Mouse (Mus musculus) central nervous system, embryonic 18 days (tissue): Measurements from ENCODE around the gene Zfp462. TPM values are rescaled to one million over a fixed set of nuclear protein-coding genes. Genes with fewer than 3 reads are reported as not detected.

Experiments
- polyA plus RNA-seq: library from polyadenylated mRNA; depleted of rRNA; stranded (reverse); fragments of >200 nt; gene quantifications from 2 replicates; pipeline ENCODE4 v1.2.3, GENCODE M21; 2012; rRNA removed

Zfp462 gene
- polyA plus RNA-seq: 48.1 and 51.4 TPM in 2 replicates

DNA sequence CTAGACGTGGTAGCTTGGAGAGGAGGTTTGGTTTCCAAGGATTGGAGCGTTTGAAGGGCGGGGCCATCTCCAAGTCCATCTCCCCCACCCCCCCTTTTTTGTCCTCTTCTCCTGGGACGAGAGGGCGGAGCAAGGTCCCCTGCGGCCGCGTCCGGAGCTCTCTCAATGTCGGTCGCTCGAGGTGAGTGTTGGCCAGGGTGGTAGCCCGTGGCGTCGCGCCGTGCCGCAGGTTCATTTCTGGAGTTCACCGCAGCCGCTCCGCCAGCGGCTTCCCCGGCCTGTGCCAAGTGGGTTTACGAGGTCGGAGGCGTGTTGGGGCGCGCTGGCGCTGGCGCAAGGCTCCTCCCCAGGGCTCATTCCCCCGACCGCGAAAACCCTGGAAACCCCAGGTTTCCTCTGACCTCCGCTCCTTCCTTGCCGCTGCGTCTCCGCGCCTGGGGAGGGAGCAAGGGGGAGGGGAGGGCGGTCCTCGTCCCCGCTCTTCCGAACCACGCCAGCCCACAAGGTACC, at the start of gene Zfp462:
Zfp462 (plus strand) TSS at position 128 of the 510 bp plus-strand sequence.

